Comparison of ENCODE assay signal across 9 mouse cellular contexts in genomic region chr5:135904259-135904658, GRCm38 (mm10). TPM values are rescaled to one million over a fixed set of nuclear protein-coding genes. Genes with fewer than 3 reads are reported as not detected.
DNase-seq lines count a peak whose midpoint lies in the region; ATAC-seq and TF ChIP-seq lines count a peak whose summit lies in the region.
"Had no signal": no experiment of that assay in that cellular context is flagged by ENCODE, and none has a peak within 500 bp of the region (broad histone marks: within the 10 kb centered on the region; RNA-seq: fewer than 3 reads in every experiment).

No protein-coding gene starts in this region.

- peaks cover 32% of the 10 kb centered on the region for H3K36me3 ChIP-seq in liver, embryonic 12.5 days
- H3K36me3 ChIP-seq in liver, postnatal 0 days (replicated peaks; ENCODE audit: insufficient read depth, low read length), result peaks cover 6% of the 10 kb centered on the region
- H3K36me3 ChIP-seq in intestine, embryonic 15.5 days, result peaks cover 9% of the 10 kb centered on the region
- H3K36me3 ChIP-seq in stomach, embryonic 14.5 days (ENCODE audit: control insufficient read depth, insufficient read depth, low read length), result peaks cover 15% of the 10 kb centered on the region

- no peak for TF ChIP-seq EP300 in liver, postnatal 0 days (IDR thresholded peaks at IDR 0.05; ENCODE audit: low read depth)

- no peak for TF ChIP-seq CTCF in liver, postnatal 0 days (IDR thresholded peaks at IDR 0.05; ENCODE audit: low read depth)

- no peak for ATAC-seq in liver, embryonic 12.5 days
- ATAC-seq in liver, postnatal 0 days, result no peak
- ATAC-seq in intestine, embryonic 15.5 days, result no peak
- ATAC-seq in stomach, embryonic 14.5 days (ENCODE audit: insufficient number of reproducible peaks, insufficient read depth, low FRiP score, low read depth), result no peak

- H3K9me3 ChIP-seq in liver, embryonic 12.5 days (replicated peaks), result no peaks in the 10 kb centered on the region
- no peaks in the 10 kb centered on the region for H3K9me3 ChIP-seq in liver, postnatal 0 days (ENCODE audit: low read length)
- H3K9me3 ChIP-seq in intestine, embryonic 15.5 days, result no peaks in the 10 kb centered on the region
- no peaks in the 10 kb centered on the region for H3K9me3 ChIP-seq in stomach, embryonic 14.5 days (ENCODE audit: control insufficient read depth, low read depth, low read length)

- H3K27ac ChIP-seq in liver, embryonic 12.5 days, result no peak overlapping the region
- H3K27ac ChIP-seq in liver, postnatal 0 days (ENCODE audit: low read depth), result no peak overlapping the region
- H3K27ac ChIP-seq in intestine, embryonic 15.5 days, result no peak overlapping the region
- H3K27ac ChIP-seq in stomach, embryonic 14.5 days (ENCODE audit: low read length), result no peak overlapping the region

- no peak overlapping the region for H3K4me3 ChIP-seq in liver, embryonic 12.5 days
- H3K4me3 ChIP-seq in liver, postnatal 0 days (ENCODE audit: low read depth, low read length), result no peak overlapping the region
- no peak overlapping the region for H3K4me3 ChIP-seq in intestine, embryonic 15.5 days (replicated peaks)
- H3K4me3 ChIP-seq in stomach, embryonic 14.5 days (ENCODE audit: low read depth, low read length), result peak overlapping the region; percentile 34; the same call in 1 of the 2 replicates

- H3K4me1 ChIP-seq in liver, embryonic 12.5 days, result peaks cover 52% of the 10 kb centered on the region
- peaks cover 32% of the 10 kb centered on the region for H3K4me1 ChIP-seq in liver, postnatal 0 days (ENCODE audit: insufficient read depth)
- peaks cover 14% of the 10 kb centered on the region; the same call in 1 of the 2 replicates for H3K4me1 ChIP-seq in intestine, embryonic 15.5 days (replicated peaks)
- H3K4me1 ChIP-seq in stomach, embryonic 14.5 days (ENCODE audit: control insufficient read depth, insufficient read depth, low read length), result peaks cover 4% of the 10 kb centered on the region; the same call in 1 of the 2 replicates

- DNase-seq in cerebellum, adult 9-10 months, result peak; percentile 45
- no peak for DNase-seq in cerebellum, adult 18-20 months
- DNase-seq in liver, postnatal 0 days, result no peak
- no peak for DNase-seq in embryo, embryonic 10 days (ENCODE audit: low spot score)
- DNase-seq in adrenal gland, adult 18-20 months (ENCODE audit: low spot score in 2 of 2), result no peak

- H3K4me2 ChIP-seq in liver, embryonic 12.5 days, result peak overlapping the region; percentile 68
- H3K4me2 ChIP-seq in liver, postnatal 0 days (ENCODE audit: low read depth, low read length), result no peak overlapping the region
- peak overlapping the region; percentile 86 for H3K4me2 ChIP-seq in intestine, embryonic 15.5 days (replicated peaks)
- peak overlapping the region; percentile 80; the same call in 1 of the 2 replicates for H3K4me2 ChIP-seq in stomach, embryonic 14.5 days (replicated peaks; ENCODE audit: low read depth, low read length)

- H3K27me3 ChIP-seq in liver, embryonic 12.5 days (replicated peaks), result no peaks in the 10 kb centered on the region
- no peaks in the 10 kb centered on the region; the same call in 1 of the 2 replicates for H3K27me3 ChIP-seq in liver, postnatal 0 days (ENCODE audit: insufficient read depth, low read length)
- H3K27me3 ChIP-seq in intestine, embryonic 15.5 days (replicated peaks), result no peaks in the 10 kb centered on the region
- H3K27me3 ChIP-seq in stomach, embryonic 14.5 days (ENCODE audit: control insufficient read depth, insufficient read depth, low read length), result no peaks in the 10 kb centered on the region

- WGBS in liver, embryonic 12.5 days (ENCODE audit: insufficient replicate concordance), result 63% methylated on average over 5 of the region's 5 CpGs
- WGBS in liver, postnatal 0 days (ENCODE audit: insufficient replicate concordance), result 59% methylated on average over 5 of the region's 5 CpGs
- 59% methylated on average over 5 of the region's 5 CpGs for WGBS in intestine, embryonic 15.5 days
- WGBS in stomach, embryonic 14.5 days, result 65% methylated on average over 5 of the region's 5 CpGs

- H3K9ac ChIP-seq in liver, embryonic 12.5 days, result no peak overlapping the region
- H3K9ac ChIP-seq in liver, postnatal 0 days (replicated peaks), result no peak overlapping the region; the same call in 1 of the 2 replicates
- H3K9ac ChIP-seq in intestine, embryonic 15.5 days, result no peak overlapping the region
- no peak overlapping the region for H3K9ac ChIP-seq in stomach, embryonic 14.5 days (replicated peaks; ENCODE audit: low read depth, low read length)

RNA-seq across cellular contexts. Expression of gene Hspb1, which starts 16.5 kb away (rescaled TPM):
- 7.4 TPM in 2 replicates for polyA plus RNA-seq in liver, embryonic 12.5 days (2016; fragmentation: Nextera tagmentation; extraction: Ambion mirVana)
- 4.5 and 9.1 TPM in 2 replicates for polyA plus RNA-seq in liver, postnatal 0 days (2015; fragmentation: Nextera tagmentation; extraction: Ambion mirVana)
- polyA plus RNA-seq in intestine, embryonic 15.5 days (2015; fragmentation: Nextera tagmentation; extraction: Ambion mirVana), result 113 and 116 TPM in 2 replicates
- 221 and 237 TPM in 2 replicates for polyA plus RNA-seq in stomach, embryonic 14.5 days (2014; fragmentation: Nextera tagmentation; extraction: Ambion mirVana)
- total RNA-seq in adrenal gland, adult 18-20 months (2021), result 1,000 to 10,000 TPM in 1 of 2 experiments, 100 to 1,000 TPM in 1; 220 to 1,206 TPM
- total RNA-seq: neutrophil, adult 5-6 weeks had no signal

RNA-seq across cellular contexts. Expression of gene Ywhag, which starts 30.2 kb away (rescaled TPM):
- 121 and 128 TPM in 2 replicates for polyA plus RNA-seq in liver, embryonic 12.5 days (2016; fragmentation: Nextera tagmentation; extraction: Ambion mirVana)
- 56.7 and 66.8 TPM in 2 replicates for polyA plus RNA-seq in liver, postnatal 0 days (2015; fragmentation: Nextera tagmentation; extraction: Ambion mirVana)
- polyA plus RNA-seq in intestine, embryonic 15.5 days (2015; fragmentation: Nextera tagmentation; extraction: Ambion mirVana), result 151 and 154 TPM in 2 replicates
- 99.4 and 101 TPM in 2 replicates for polyA plus RNA-seq in stomach, embryonic 14.5 days (2014; fragmentation: Nextera tagmentation; extraction: Ambion mirVana)
- total RNA-seq in adrenal gland, adult 18-20 months (2021), result 100 to 1,000 TPM; 665 to 853 TPM

Comparison
In these comparisons a context has a peak if more than half of its experiments do, and no peak if none do; other contexts are left out.
1. RNA of gene Hspb1, which starts 16.5 kb away (polyA plus RNA-seq): 221 to 237 TPM in stomach, embryonic 14.5 days and 113 to 116 TPM in intestine, embryonic 15.5 days; 7.4 TPM in liver, embryonic 12.5 days and 4.5 to 9.1 TPM in liver, postnatal 0 days; every median in the first group is over 10 times any median in the second.